Mouse (Mus musculus): ENCODE data around the gene Cep112. TPM values are rescaled to one million over a fixed set of nuclear protein-coding genes. Genes with fewer than 3 reads are reported as not detected.

Gene Cep112
- 10.8 TPM for polyA plus RNA-seq (2014; fragmentation: Illumina TruSeq; extraction: RNeasy Lipid Tissue Mini Kit (QIAGEN cat#74804); ENCODE audit: low read depth, low replicate concordance)

DNA sequence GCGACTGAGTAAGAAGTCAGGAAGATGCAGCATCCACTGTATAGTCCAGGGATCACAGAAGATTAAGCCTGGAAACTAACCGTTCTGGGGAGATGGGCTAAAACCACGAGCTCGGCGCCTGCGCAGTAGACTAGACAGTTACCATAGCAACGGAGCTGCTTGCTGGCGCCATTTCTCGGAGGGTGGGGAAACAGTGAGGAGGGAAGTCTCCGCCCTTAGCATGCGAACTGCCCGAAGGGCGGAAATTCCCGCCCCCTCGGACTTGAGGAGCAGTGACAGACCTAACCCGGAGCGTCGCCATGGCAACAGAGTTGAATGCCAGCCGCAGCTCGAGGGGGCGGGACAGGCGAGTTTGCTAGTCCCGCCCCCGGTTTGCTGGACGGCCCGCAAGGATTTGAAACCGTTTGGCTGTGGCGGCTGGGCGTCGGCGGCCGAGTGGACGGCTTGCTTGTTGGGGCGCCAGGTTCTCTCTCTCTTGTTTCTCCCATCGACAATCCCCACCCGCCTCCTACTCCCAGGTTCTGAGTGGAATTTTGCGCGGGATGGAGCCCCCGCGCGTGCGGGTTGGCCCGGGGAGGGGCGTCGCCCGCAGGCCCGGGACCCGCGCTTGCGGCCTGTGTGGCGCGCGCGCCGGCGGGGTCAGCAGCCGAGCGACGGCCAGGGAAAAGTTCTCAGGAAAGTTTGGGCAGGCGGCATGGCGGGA lies at the start of gene Cep112:
Cep112 (plus strand) TSS at position 304 of the 703 bp plus-strand sequence.

Other genes with a start within 250 kb of the Cep112 start
- 1.5 TPM for gene Apoh, start 81.8 kb upstream of the Cep112 start, polyA plus RNA-seq (2014; fragmentation: Illumina TruSeq; extraction: RNeasy Lipid Tissue Mini Kit (QIAGEN cat#74804); ENCODE audit: low read depth, low replicate concordance)
- gene Prkca, start 81.3 kb upstream of the Cep112 start, polyA plus RNA-seq (2014; fragmentation: Illumina TruSeq; extraction: RNeasy Lipid Tissue Mini Kit (QIAGEN cat#74804); ENCODE audit: low read depth, low replicate concordance), result 4.7 TPM

Data from adipose tissue, adult 10 weeks (tissue).